Mouse (Mus musculus) cerebellum, adult 2 months (tissue): ENCODE measurements around the gene 2200002D01Rik. TPM values are rescaled to one million over a fixed set of nuclear protein-coding genes. Genes with fewer than 3 reads are reported as not detected.

Experiments used
- DNase-seq, 2 experiments: peaks; one replicate each; pipeline ENCODE4 v3.0.0; 2021
- H3K27ac ChIP-seq: fragments of 200-500 bp; 2 replicates; pipeline ENCODE4 v1.5.1; 2012; ENCODE audit warnings: low read length, control low read depth, inconsistent platforms; ENCODE audit not compliant: insufficient read depth
- H3K27me3 ChIP-seq: fragments of 200-500 bp; 2 replicates; pipeline ENCODE4 v1.6.1; 2012; ENCODE audit warnings: inconsistent platforms, mild to moderate bottlenecking, low read length, moderate library complexity; ENCODE audit not compliant: control insufficient read depth, insufficient read depth
- H3K4me1 ChIP-seq: fragments of 200-500 bp; 2 replicates; pipeline ENCODE4 v1.6.1; 2011; ENCODE audit warnings: low read length; ENCODE audit not compliant: control insufficient read depth, insufficient read depth
- H3K4me3 ChIP-seq: fragments of 200-500 bp; replicated peaks from 2 replicates; pipeline ENCODE3; 2011; ENCODE audit warnings: mild to moderate bottlenecking, low read depth, low read length, control low read depth; ENCODE audit not compliant: insufficient read depth
- CTCF ChIP-seq: fragments of 200-500 bp; IDR thresholded peaks from 2 replicates; pipeline ENCODE4 v1.5.1; 2011; ENCODE audit warnings: low read depth, mild to moderate bottlenecking, control low read depth, low read length, moderate library complexity, borderline replicate concordance; ENCODE audit not compliant: insufficient read depth
- POLR2A ChIP-seq: fragments of 200-500 bp; IDR thresholded peaks from 2 replicates; pipeline ENCODE4 v1.6.1; 2011; ENCODE audit warnings: low read length, control low read depth, borderline replicate concordance; ENCODE audit not compliant: insufficient read depth
- WGBS: fragments of 180-500 bp; shearing (Covaris S2); methylation state at CpG from one replicate; pipeline ENCODE4 v1.1.7; 2018; 5-methylcytosine and 5-hydroxymethylcytosine counted together
- polyA plus RNA-seq: library from polyadenylated mRNA; depleted of rRNA; stranded (reverse); fragments of >200 nt; gene quantifications from 2 replicates; pipeline ENCODE4 v1.2.3, GENCODE M21; 2012

2200002D01Rik gene
- polyA plus RNA-seq, 1 experiment = 0.38 TPM

DNA sequence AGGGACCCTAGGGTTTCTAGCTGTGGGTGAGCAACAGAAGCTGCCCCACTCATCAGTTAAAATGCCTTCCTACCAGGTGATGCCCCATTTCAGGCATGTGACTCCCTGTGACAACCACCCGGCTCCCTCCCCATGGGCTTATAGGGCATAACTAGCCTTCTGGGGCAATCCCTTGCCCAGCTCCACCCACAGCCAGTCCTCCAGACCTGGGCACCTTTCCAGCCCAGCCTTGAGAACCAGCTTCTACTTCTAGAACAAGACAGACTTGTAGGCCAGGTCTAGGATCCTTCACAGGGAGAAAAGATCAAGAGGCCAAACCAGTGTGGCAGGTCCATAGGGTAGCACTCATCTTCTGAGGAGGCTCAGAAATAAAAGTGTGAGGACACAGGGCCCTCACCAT, 9.1 kb upstream of the 2200002D01Rik start:
- Histone ChIP-seq H3K4me3 (no peak overlapping the region), H3K27ac (no peak overlapping the region), H3K27me3 (no peaks in the 10 kb centered on the region), H3K4me1 (no peaks in the 10 kb centered on the region)
- TF ChIP-seq CTCF (no peak), POLR2A (no peak)
- DNase-seq = no peak
- 53% methylated on average over 1 of the region's 1 CpGs for WGBS

DNA sequence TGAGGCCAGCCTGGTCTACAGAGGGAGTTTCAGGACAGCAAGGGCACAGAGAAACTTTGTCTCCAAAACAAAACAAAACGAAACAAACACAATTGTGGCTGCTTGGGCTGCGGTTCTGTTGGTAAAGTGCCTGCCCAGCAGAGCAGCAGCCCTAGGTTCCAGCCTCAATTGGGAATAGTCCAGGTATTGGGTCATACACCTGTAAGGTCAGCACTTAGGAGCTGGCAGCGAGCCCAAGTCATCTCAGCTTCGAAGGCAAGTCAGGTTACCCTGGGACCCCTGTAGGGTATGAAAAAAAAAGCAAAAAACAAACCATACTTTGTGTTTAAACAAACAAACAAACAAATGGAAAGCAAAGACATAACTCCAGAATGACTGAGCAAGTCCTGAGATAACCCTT, 7.6 kb upstream of the 2200002D01Rik start:
- no peak overlapping the region for H3K27ac ChIP-seq
- H3K4me3 ChIP-seq = no peak overlapping the region
- DNase-seq = no peak
- TF ChIP-seq POLR2A = no peak
- no peak for TF ChIP-seq CTCF
- 61% methylated on average over 4 of the region's 4 CpGs for WGBS
- no peaks in the 10 kb centered on the region for H3K27me3 ChIP-seq
- no peaks in the 10 kb centered on the region for H3K4me1 ChIP-seq

DNA sequence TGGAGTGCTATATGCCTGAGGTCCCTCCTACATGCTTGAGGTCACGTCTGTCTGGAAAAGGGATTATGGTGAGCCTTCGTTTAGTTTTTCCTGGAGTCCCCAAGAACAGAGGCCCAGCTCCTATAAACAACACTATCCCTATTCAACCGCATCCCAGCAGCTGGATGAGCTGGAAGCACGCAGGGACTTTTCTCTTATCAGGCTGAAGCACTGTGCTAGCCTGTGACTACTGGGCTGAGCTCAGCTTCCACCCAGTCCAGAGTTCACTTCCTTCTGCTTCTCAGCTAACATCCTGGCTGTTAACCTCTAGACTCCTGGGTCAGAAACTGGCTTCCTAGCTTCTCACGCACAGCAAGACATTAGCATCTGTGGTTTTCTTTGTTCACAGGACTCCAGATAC, 5.6 kb upstream of the 2200002D01Rik start:
- no peaks in the 10 kb centered on the region for H3K27me3 ChIP-seq
- no peaks in the 10 kb centered on the region for H3K4me1 ChIP-seq
- no peak for DNase-seq
- TF ChIP-seq CTCF (no peak), POLR2A (no peak)
- 82% methylated on average over 5 of the region's 5 CpGs for WGBS
- H3K27ac ChIP-seq = no peak overlapping the region
- no peak overlapping the region for H3K4me3 ChIP-seq

DNA sequence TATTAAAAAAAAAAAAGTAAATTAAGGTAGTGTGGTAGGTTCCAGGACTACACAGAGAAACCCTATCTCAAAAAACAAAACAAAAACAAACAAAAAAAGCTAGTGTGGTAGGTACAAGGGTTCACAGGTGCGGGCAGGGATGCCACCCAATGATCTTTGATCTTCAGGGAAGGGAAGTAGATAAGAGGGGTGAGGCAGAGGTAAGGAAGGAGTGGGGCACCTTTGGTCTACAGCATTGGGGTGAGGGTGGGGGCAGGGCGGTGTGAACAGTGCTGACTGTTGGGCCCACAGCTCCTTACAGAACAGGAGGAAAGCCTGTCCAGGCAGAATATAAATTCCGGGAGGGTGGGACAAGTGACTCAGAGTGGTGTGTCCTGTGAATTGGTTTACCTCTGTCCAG, 2.9 kb upstream of the 2200002D01Rik start:
- TF ChIP-seq POLR2A = no peak
- TF ChIP-seq CTCF = no peak
- H3K4me1 ChIP-seq = no peaks in the 10 kb centered on the region
- no peaks in the 10 kb centered on the region for H3K27me3 ChIP-seq
- no peak overlapping the region for H3K4me3 ChIP-seq
- no peak for DNase-seq
- 92% methylated on average over 3 of the region's 3 CpGs for WGBS
- H3K27ac ChIP-seq = no peak overlapping the region

DNA sequence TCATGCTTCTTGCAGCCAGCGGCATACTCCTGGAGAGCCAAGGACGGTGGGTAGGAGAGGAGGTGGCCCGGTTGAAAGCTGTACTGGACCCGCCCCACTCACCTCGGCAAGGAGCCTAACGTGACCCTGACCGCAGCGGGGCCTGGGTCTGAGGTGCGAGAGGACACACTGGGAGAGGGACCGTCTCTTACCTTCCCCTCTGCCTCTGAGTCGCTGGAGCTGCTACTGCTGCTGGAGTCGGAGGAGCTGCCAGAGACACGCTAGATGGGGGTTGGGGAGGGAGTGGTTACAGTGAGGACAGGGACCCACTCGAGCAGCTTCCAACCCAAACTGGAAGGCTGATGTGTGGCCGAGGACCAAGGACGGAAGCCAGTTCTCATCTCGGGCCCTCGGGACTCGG, 560 bp downstream of the 2200002D01Rik start:
- no peaks in the 10 kb centered on the region for H3K4me1 ChIP-seq
- no peak overlapping the region for H3K4me3 ChIP-seq
- no peak for TF ChIP-seq POLR2A
- no peak for TF ChIP-seq CTCF
- no peak for DNase-seq
- no peak overlapping the region for H3K27ac ChIP-seq
- WGBS = 36% methylated on average over 19 of the region's 19 CpGs
- H3K27me3 ChIP-seq = no peaks in the 10 kb centered on the region

DNA sequence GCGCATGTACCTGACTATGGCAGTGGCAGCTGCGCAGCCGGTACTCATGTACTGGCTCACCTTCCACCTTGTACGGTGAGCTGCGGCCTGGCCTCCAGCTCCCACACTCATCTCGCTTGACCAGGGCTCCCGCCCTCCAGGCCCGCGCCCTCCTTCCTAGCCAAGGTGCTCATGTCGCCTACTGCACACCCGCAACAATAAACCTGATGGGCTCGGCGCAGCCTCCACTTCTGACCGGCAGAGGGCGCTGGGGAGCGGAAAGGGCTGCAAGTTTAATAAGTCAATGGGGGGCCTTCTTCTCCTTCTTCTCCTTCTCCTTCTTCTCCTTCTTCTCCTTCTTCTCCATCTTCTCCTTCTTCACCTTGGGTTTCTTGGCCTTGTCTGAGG, 959 bp downstream of the 2200002D01Rik start:
- Histone ChIP-seq H3K27ac (no peak overlapping the region), H3K4me3 (no peak overlapping the region), H3K27me3 (no peaks in the 10 kb centered on the region), H3K4me1 (no peaks in the 10 kb centered on the region)
- DNase-seq = peak; percentile 60 to 80
- 38% methylated on average over 16 of the region's 16 CpGs for WGBS
- TF ChIP-seq POLR2A = no peak
- peak; percentile 82 for TF ChIP-seq CTCF

DNA sequence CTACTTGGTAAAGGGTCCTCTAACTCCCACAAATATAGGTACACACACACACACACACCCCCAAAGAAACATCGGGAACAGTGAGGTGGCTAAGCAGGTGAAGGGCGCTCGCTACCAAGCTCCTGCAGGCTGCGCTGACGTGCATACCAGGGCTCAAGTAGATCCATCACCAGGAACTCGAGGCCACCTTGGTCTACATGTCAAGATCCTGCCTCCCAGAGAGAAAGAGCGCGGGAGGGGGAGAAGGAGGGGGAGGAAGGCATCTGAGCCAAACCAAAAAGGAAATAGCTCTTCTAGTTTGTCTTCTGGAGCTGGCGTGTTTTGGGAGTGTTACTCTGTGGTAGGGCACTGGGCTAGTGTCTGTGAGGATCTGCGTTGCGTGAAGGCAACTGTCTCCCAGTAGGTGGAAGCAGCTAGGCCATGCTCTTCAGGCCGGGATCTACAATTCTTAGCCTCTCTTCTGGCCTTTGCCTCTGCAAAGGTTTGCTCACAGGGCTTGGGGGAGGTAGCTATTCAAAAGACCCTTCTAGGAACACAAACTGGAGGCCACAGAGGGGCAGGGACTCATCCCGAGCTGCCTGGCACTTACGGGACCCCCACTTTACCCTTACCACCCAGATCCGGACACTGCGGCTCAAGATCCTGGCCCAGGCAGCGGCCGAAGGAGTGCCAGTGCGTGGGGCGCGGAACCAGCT, 1.5 kb downstream of the 2200002D01Rik start:
- H3K4me1 ChIP-seq = no peaks in the 10 kb centered on the region
- no peaks in the 10 kb centered on the region for H3K27me3 ChIP-seq
- 88% methylated on average over 21 of the region's 21 CpGs for WGBS
- H3K4me3 ChIP-seq = no peak overlapping the region
- TF ChIP-seq CTCF (no peak), POLR2A (no peak)
- H3K27ac ChIP-seq = no peak overlapping the region
- no peak for DNase-seq

DNA sequence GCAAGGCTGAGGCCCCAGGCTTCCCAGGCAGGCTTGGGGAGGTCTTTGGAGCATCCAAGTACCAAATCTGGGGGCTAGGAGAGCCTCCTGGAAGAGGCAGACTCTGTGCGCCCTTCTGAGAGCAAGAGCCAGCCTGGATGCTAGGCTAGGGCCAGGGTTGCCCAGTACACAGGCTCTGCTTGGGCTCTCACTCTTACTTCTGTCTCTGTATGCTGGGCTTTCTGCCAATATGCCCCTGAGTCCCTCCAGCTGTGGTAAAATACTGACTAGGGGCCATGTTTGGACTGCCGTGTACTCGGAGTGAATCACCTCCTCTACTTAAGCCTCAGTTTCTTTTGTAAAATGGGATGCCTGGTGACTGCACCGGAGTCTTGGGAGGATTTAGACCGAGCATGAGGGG, 2.3 kb downstream of the 2200002D01Rik start:
- H3K27me3 ChIP-seq = no peaks in the 10 kb centered on the region
- WGBS = 75% methylated on average over 5 of the region's 5 CpGs
- no peak overlapping the region for H3K27ac ChIP-seq
- TF ChIP-seq POLR2A (no peak), CTCF (no peak)
- peaks cover 1% of the 10 kb centered on the region; the same call in 1 of the 2 replicates for H3K4me1 ChIP-seq
- no peak for DNase-seq
- no peak overlapping the region for H3K4me3 ChIP-seq
